In the genomic region with DNA sequence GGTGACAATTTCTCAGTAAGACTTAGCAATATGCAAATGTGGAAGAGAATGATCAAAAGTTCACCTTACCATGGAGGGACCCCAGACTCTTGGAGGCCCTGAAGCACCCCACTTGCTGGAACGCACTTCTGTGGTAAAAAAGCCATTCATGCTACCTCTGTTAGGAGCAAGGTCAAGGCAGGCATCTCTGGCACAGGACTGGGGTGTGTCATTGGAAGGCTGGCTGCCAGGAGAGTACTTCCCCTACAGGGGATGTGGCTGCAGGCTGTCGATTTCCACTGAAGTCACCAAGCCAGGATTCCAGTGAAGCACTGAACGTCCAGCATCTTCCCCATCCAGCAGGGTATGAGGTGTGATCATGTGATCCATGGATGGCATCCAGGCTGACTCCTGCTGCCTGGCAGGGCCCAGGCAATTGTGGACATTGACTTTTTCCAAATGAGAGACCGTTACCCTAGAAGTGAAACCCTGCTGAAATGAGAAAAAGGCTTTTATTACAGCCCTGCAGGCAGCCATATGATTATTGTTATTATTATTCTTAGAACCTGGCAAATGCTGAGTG, we compare ENCODE assay signal across 1 mouse cellular context.
TF ChIP-seq lines count a peak whose summit lies in the region.

No protein-coding gene starts in this region.

TF ChIP-seq in CH12.LX, 34 proteins besides CTCF, POLR2A, EP300 and RAD21 (continued from another document):
- no peak for TF ChIP-seq TBP (conservative IDR thresholded peaks at IDR 0.05; ENCODE audit: low read depth, low read length)
- TF ChIP-seq JUND (conservative IDR thresholded peaks at IDR 0.05; ENCODE audit: low read depth, low read length) = no peak
- TF ChIP-seq JUN (IDR thresholded peaks at IDR 0.05; ENCODE audit: insufficient read depth, low read depth, low read length) = no peak
- TF ChIP-seq SMC3 (IDR thresholded peaks at IDR 0.05; ENCODE audit: low read depth, low read length) = no peak
- TF ChIP-seq MEF2A (IDR thresholded peaks at IDR 0.05; ENCODE audit: borderline replicate concordance, low read depth, low read length) = no peak
TF ChIP-seq in CH12.LX: peak in this region for 6.
